In genomic region chr3:108433881-108434495, GRCm38 (mm10) we compare ENCODE assay signal across 13 mouse cellular contexts. TPM values are rescaled to one million over a fixed set of nuclear protein-coding genes. Genes with fewer than 3 reads are reported as not detected.
A peak's percentile ranks its signal among the peaks of the same experiment; 100 is the strongest.
DNase-seq lines count a peak whose midpoint lies in the region; ATAC-seq lines count a peak whose summit lies in the region.
"Had no signal": no experiment of that assay in that cellular context is flagged by ENCODE, and none has a peak within 500 bp of the region (broad histone marks: within the 10 kb centered on the region; RNA-seq: fewer than 3 reads in every experiment).

No protein-coding gene starts in this region.

- 0 out of 2 replicates have a peak, but pooled peaks have one; percentile 10 for ATAC-seq in liver, embryonic 13.5 days (ENCODE audit: low read depth)
- ATAC-seq in forebrain, embryonic 15.5 days (replicated peaks), result peak; percentile 70
- ATAC-seq in intestine, embryonic 16.5 days, result 0 out of 2 replicates have a peak, but pooled peaks have one; percentile 14
- ATAC-seq in neural tube, embryonic 15.5 days (ENCODE audit: low FRiP score), result peak; percentile 71
- ATAC-seq: Patski had no signal

- no peak overlapping the region for H3K27ac ChIP-seq in liver, embryonic 13.5 days
- peak overlapping the region; percentile 90 for H3K27ac ChIP-seq in forebrain, embryonic 15.5 days (replicated peaks)
- H3K27ac ChIP-seq in intestine, embryonic 16.5 days (ENCODE audit: low read length), result no peak overlapping the region
- H3K27ac ChIP-seq in neural tube, embryonic 15.5 days (replicated peaks), result peak overlapping the region; percentile 61
- H3K27ac ChIP-seq: liver, embryonic 14.5 days had no signal

- no peaks in the 10 kb centered on the region for H3K9me3 ChIP-seq in liver, embryonic 13.5 days (replicated peaks)
- no peaks in the 10 kb centered on the region for H3K9me3 ChIP-seq in forebrain, embryonic 15.5 days
- H3K9me3 ChIP-seq in intestine, embryonic 16.5 days (ENCODE audit: control insufficient read depth, low read length), result no peaks in the 10 kb centered on the region
- no peaks in the 10 kb centered on the region for H3K9me3 ChIP-seq in neural tube, embryonic 15.5 days (replicated peaks)

- DNase-seq in liver, embryonic 13.5 days, result no peak
- no peak for DNase-seq in liver
- DNase-seq in left cerebral cortex, adult 8-10 months (ENCODE audit: low spot score in 2 of 2), result no peak
- DNase-seq in thymus, postnatal 10 days (ENCODE audit: low spot score in 2 of 2), result no peak
- no peak for DNase-seq in thymus, postnatal 25 days
- DNase-seq: adrenal gland, postnatal 14 days; kidney, postnatal 10 days; lung, postnatal 36 days had no signal

- no peak overlapping the region for H3K4me3 ChIP-seq in liver, embryonic 13.5 days (replicated peaks)
- H3K4me3 ChIP-seq in forebrain, embryonic 15.5 days, result no peak overlapping the region
- no peak overlapping the region for H3K4me3 ChIP-seq in intestine, embryonic 16.5 days (ENCODE audit: low read length)
- H3K4me3 ChIP-seq in neural tube, embryonic 15.5 days (replicated peaks), result no peak overlapping the region

- 79% methylated on average over 19 of the region's 19 CpGs for WGBS in liver, embryonic 13.5 days (ENCODE audit: insufficient replicate concordance)
- 7% methylated on average over 19 of the region's 19 CpGs for WGBS in forebrain, embryonic 15.5 days
- WGBS in intestine, embryonic 16.5 days, result 51% methylated on average over 19 of the region's 19 CpGs
- 17% methylated on average over 19 of the region's 19 CpGs for WGBS in neural tube, embryonic 15.5 days

- no peaks in the 10 kb centered on the region for H3K27me3 ChIP-seq in liver, embryonic 13.5 days
- H3K27me3 ChIP-seq in forebrain, embryonic 15.5 days, result no peaks in the 10 kb centered on the region
- no peaks in the 10 kb centered on the region for H3K27me3 ChIP-seq in intestine, embryonic 16.5 days (replicated peaks; ENCODE audit: control insufficient read depth, insufficient read depth, low read length)
- no peaks in the 10 kb centered on the region for H3K27me3 ChIP-seq in neural tube, embryonic 15.5 days (replicated peaks)
- H3K27me3 ChIP-seq: Patski had no signal

- no peak overlapping the region for H3K4me2 ChIP-seq in liver, embryonic 13.5 days
- peak overlapping the region; percentile 19 for H3K4me2 ChIP-seq in forebrain, embryonic 15.5 days (replicated peaks)
- no peak overlapping the region for H3K4me2 ChIP-seq in intestine, embryonic 16.5 days (ENCODE audit: low read depth, low read length)
- no peak overlapping the region for H3K4me2 ChIP-seq in neural tube, embryonic 15.5 days

- no peak overlapping the region for H3K9ac ChIP-seq in liver, embryonic 13.5 days
- peak overlapping the region; percentile 30; the same call in 1 of the 2 replicates for H3K9ac ChIP-seq in forebrain, embryonic 15.5 days (replicated peaks)
- no peak overlapping the region for H3K9ac ChIP-seq in intestine, embryonic 16.5 days (ENCODE audit: low read depth, low read length)
- no peak overlapping the region; the same call in 1 of the 2 replicates for H3K9ac ChIP-seq in neural tube, embryonic 15.5 days (replicated peaks)
- H3K9ac ChIP-seq: liver, embryonic 14.5 days had no signal

- H3K36me3 ChIP-seq in liver, embryonic 13.5 days, result peaks cover 91% of the 10 kb centered on the region
- H3K36me3 ChIP-seq in forebrain, embryonic 15.5 days, result peaks cover 45% of the 10 kb centered on the region
- peaks cover 21% of the 10 kb centered on the region for H3K36me3 ChIP-seq in intestine, embryonic 16.5 days (ENCODE audit: control insufficient read depth, insufficient read depth, low read length)
- H3K36me3 ChIP-seq in neural tube, embryonic 15.5 days, result peaks cover 55% of the 10 kb centered on the region

- H3K4me1 ChIP-seq in liver, embryonic 13.5 days (replicated peaks), result no peaks in the 10 kb centered on the region
- H3K4me1 ChIP-seq in forebrain, embryonic 15.5 days, result peaks cover 36% of the 10 kb centered on the region
- H3K4me1 ChIP-seq in intestine, embryonic 16.5 days (ENCODE audit: control insufficient read depth, insufficient read depth, low read length), result no peaks in the 10 kb centered on the region
- peaks cover 22% of the 10 kb centered on the region for H3K4me1 ChIP-seq in neural tube, embryonic 15.5 days

RNA-seq across cellular contexts. Expression of gene Sars, which starts 11.0 kb away (rescaled TPM):
- polyA plus RNA-seq in liver, embryonic 13.5 days (2015; fragmentation: Nextera tagmentation; extraction: Ambion mirVana), result 108 and 129 TPM in 2 replicates
- 221 and 222 TPM in 2 replicates for polyA plus RNA-seq in forebrain, embryonic 15.5 days (2015; fragmentation: Nextera tagmentation; extraction: Ambion mirVana)
- 166 and 168 TPM in 2 replicates for polyA plus RNA-seq in intestine, embryonic 16.5 days (2015; fragmentation: Nextera tagmentation; extraction: Ambion mirVana)
- polyA plus RNA-seq in neural tube, embryonic 15.5 days (2015; fragmentation: Nextera tagmentation; extraction: Ambion mirVana), result 206 and 219 TPM in 2 replicates
- total RNA-seq in left cerebral cortex, adult 8-10 months (2022), result 100 to 1,000 TPM; 234 to 244 (median 236) TPM

RNA-seq across cellular contexts. Expression of gene Celsr2, which starts 18.6 kb away (rescaled TPM):
- polyA plus RNA-seq in liver, embryonic 13.5 days (2015; fragmentation: Nextera tagmentation; extraction: Ambion mirVana), result 0.22 and 0.56 TPM in 2 replicates
- 49.1 and 52.8 TPM in 2 replicates for polyA plus RNA-seq in forebrain, embryonic 15.5 days (2015; fragmentation: Nextera tagmentation; extraction: Ambion mirVana)
- 2.6 and 3.0 TPM in 2 replicates for polyA plus RNA-seq in intestine, embryonic 16.5 days (2015; fragmentation: Nextera tagmentation; extraction: Ambion mirVana)
- polyA plus RNA-seq in neural tube, embryonic 15.5 days (2015; fragmentation: Nextera tagmentation; extraction: Ambion mirVana), result 34.4 and 35.0 TPM in 2 replicates
- 100 to 1,000 TPM; 145 to 152 (median 149) TPM for total RNA-seq in left cerebral cortex, adult 8-10 months (2022)

RNA-seq across cellular contexts. Expression of gene Psrc1, which starts 50.3 kb away (rescaled TPM):
- 14.9 and 15.8 TPM in 2 replicates for polyA plus RNA-seq in liver, embryonic 13.5 days (2015; fragmentation: Nextera tagmentation; extraction: Ambion mirVana)
- polyA plus RNA-seq in forebrain, embryonic 15.5 days (2015; fragmentation: Nextera tagmentation; extraction: Ambion mirVana), result 35.6 and 41.5 TPM in 2 replicates
- polyA plus RNA-seq in intestine, embryonic 16.5 days (2015; fragmentation: Nextera tagmentation; extraction: Ambion mirVana), result 22.1 and 26.1 TPM in 2 replicates
- polyA plus RNA-seq in neural tube, embryonic 15.5 days (2015; fragmentation: Nextera tagmentation; extraction: Ambion mirVana), result 5.5 and 12.4 TPM in 2 replicates
- total RNA-seq in left cerebral cortex, adult 8-10 months (2022), result 10 to 100 TPM; 11.1 to 13.8 (median 11.7) TPM

Comparison
In these comparisons a context has a peak if more than half of its experiments do, and no peak if none do; other contexts are left out.
1. ATAC-seq: peak in every context shown above with its lines; median percentile 71 in neural tube, embryonic 15.5 days; 70 in forebrain, embryonic 15.5 days; 14 in intestine, embryonic 16.5 days; 10 in liver, embryonic 13.5 days.
2. H3K27ac ChIP-seq: peak in forebrain, embryonic 15.5 days (single experiment) and neural tube, embryonic 15.5 days (single experiment); none in liver, embryonic 13.5 days (single experiment) and intestine, embryonic 16.5 days (single experiment).